Mouse (Mus musculus) embryo, embryonic 9.5 days (tissue): Measurements from ENCODE around the gene Clnk.

Experiments
- DNase-seq: peaks from one replicate; pipeline ENCODE4 v3.0.0-alpha.2; 2017; ENCODE audit errors: extremely low spot score

Clnk gene

DNA sequence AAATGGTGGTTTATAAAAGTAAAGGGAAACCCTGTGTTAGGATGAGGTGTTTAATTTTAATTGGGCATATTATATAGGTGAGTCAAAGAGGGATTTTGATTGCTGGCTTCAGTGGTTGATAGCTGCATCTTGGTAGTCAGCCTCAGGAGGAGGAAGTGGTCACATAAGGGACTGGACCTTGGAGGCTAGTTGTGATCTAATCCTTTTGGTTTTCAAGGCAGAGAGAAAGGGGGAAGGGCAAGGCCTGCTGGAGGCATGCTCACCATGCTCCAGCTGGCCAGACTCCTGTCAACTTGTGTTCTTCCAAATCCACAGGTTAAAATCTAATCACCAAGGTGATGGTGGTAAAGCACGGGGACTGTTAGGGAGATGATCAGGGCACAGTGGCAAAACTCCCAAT lies 19.0 kb downstream of the Clnk start:
- DNase-seq = no peak

DNA sequence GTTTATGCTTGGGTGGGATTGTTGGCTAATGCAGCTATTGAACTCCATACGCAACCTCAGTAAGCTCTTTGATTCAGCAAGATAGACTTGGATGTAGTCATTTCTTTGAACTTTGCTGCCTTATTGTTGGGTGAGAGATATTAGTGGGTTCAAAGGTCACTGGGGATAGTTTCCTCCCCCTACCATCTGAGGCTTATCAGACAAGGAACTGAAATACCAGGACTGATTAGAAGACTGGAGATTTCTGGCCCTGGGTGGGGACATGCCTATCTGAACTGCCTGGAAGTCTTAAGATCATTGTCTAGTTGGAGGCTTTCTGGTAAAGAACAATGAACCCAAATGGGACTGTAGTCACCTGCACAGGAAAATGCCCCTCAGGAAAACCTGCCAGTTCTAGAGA lies 26.4 kb downstream of the Clnk start:
- DNase-seq = no peak

DNA sequence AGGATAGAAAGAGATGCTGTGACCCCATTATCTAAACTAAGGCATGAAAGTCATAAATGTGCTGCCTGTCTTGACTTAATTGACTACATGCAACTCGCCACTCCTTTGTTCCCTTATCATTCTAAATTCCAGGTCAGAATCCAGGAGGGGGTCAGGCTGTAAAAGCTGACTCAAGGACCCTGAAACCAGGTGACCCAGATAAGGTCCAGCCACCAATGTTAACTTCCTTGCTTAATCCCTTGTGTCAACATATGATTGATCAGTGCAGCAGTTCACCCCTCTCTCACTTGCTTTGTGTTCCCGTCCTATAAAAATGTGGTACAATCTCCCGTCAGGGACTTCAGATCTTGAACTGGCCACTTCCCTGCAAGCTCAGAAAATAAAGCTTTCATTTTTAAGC lies 31.1 kb downstream of the Clnk start:
- DNase-seq = no peak

GRCm38 (mm10) chr5:38844312-38844711 lies 32.3 kb downstream of the Clnk start:
- no peak for DNase-seq

DNA sequence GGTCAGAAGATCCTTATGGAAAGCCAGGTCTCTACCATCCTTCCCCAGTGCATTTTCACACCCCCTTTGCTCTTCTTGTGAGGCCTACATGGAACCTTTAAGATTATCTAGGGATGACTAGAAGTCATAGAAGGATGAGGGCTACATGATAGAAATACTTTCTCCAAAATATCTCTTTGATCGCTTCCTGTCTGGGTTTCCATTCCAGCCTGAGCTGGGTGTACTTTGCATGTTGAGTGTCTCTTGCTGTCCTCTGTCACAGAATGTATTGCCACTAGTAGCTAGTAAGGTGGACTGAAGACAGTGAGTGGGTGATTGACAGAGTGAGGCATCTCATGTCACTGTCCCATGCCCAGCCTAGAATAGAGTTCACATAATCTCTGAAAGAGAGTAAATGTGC lies 36.6 kb downstream of the Clnk start:
- no peak for DNase-seq

DNA sequence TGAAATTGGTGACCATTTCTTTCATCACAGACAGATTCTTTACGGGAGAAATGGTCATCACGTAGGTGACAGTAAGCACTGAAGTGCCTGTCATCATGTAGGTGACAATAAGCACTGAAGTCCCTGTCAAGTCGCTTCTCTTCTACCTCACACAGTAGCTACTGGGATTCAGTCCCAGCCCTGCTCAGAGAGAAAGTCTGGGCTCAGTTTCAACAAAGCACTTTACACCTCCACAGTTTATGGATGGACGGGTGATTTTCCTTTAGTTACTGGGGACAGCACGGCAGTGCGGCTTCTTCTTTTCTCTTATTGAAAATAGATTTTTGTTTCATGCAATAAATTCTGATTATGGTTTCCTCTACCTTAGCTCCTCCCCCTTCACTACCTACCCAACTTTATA lies 49.3 kb downstream of the Clnk start:
- DNase-seq = no peak

DNA sequence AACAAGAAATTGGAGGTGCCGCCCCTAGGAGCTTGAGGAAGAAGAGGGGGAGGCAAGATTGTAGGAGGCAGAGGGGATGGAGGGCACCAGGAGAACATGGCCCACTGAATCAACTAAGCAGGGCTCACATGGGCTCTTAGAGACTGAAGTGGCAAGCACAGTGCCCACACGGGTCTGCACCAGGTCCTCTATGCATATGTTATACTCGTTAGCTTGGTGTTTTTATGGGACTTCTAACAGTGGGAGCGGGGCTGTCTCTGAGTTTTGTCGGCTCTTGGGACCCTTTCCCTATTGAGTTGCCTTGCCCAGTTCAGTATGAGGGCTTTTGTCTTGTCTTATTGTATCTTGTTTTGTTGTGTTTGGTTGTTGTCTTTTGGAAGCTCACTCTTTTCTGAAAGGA lies 50.0 kb downstream of the Clnk start:
- DNase-seq = no peak

GRCm38 (mm10) chr5:38824132-38824965 lies 52.3 kb downstream of the Clnk start:
- no peak for DNase-seq

DNA sequence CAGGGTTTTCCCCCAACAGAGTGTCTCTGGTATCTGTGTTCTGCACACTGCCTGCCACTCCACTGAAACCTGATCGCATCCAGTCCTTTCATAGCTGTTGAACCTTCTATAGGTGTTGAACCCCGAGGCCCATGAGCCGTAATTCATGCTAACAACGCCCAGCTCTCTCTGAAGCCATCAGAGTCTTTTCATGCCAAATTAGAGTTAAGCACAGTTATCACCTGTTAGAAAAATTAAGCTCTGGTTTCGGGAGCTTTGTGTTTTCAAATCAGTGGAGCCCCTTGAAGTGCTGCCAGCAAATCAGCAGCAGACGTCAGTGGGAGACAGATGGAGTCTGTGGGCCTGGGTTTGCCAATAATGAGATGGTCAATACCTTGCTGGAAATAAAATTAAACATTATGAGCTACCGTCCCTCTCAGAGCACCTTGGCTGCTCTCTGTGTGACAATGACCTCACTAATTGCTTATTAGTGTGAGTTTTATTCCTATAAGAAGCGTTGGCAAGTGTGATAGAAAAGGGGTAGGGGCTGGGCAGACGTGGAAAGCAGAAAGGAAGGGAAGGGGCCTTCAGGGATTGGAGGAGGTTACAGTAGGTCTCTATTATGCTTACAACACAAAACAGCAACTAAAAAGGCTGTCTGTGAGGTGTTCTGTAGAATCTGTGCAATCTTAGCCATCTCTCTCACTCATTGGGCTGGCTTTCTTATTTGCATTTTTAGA lies 63.1 kb downstream of the Clnk start:
- peak; percentile 29 for DNase-seq

DNA sequence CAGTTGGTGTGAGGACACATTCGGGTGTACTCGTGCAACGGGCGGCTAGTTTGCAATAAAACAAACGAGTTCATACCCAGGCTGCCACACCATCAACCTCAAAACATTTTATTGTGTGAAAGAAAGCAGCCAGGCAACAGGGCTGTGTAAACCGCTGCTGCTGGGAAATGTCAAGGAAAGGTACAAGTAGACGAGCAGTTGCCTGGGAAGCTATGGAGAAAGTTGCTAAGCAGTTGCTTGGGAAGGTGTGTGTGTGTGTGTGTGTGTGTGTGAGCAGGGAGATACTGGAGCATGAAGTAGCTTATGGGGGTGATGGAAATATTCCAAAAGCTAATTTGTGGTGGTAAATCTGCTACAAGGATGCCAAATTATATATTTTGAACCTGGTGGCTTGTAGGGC lies 63.7 kb downstream of the Clnk start:
- peak; percentile 24 for DNase-seq

- DNase-seq = no peak
Observed at GRCm38 (mm10) chr5:38812386-38812785, 64.2 kb downstream of the Clnk start.

DNA sequence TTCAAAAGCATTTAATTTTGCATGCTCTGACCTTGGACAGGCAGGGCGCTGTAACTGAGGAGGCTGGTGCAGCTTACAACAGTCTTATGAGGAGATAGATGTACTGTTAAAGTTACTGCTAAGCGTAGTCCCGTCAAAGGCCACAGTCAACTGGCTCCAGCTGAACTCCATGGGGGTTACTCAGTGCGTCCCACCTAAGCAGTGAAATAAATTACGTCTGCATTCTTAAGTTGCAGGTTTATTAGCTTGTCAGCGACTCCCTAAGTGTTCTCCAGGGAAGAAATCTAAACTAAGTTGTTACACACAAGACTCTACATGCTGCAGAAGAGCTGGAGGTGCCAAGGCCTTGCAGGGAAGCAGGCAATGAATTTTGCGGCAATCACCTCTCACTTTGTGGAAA lies 77.7 kb downstream of the Clnk start:
- no peak for DNase-seq

DNA sequence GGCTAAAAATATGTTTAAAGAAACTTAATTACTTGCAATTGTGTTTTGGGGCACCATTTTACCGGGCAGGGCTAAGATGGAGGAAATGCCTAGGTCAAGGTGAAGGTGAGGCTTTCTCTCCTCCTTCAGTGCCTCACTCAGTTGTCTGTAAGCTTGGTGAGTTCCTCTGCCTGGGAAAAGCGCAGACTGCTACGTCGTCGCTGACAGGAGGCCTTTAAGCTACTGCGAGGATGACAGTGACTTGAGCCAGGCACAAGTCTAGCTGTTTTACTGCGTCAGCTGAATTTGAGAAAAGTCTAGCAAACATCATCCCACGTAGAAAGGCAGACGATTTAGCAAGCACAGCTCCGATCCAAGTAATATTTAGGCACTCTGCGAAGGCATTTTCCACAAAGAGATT lies 81.5 kb downstream of the Clnk start:
- DNase-seq = no peak

- no peak for DNase-seq
Observed at GRCm38 (mm10) chr5:38791116-38791515, 85.5 kb downstream of the Clnk start.

DNA sequence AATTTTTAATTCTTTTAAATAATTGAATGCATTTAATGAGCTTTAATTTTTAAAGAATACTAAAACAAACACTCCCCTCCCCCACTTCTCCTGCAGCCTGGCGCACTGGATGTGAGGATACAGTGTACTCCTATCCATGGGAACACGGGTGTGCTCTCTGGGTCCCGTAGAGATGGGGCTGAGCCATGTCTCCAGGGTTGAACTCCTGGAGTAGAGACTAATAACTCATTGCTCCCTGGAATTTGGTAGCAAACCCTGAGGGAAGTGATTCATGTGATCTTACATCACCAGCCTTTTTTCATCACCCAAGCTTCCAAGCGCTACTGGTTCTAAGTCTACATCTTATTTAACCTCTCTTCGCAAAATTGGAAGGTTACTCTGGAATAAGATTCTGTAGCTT lies 87.8 kb downstream of the Clnk start:
- DNase-seq = no peak

DNA sequence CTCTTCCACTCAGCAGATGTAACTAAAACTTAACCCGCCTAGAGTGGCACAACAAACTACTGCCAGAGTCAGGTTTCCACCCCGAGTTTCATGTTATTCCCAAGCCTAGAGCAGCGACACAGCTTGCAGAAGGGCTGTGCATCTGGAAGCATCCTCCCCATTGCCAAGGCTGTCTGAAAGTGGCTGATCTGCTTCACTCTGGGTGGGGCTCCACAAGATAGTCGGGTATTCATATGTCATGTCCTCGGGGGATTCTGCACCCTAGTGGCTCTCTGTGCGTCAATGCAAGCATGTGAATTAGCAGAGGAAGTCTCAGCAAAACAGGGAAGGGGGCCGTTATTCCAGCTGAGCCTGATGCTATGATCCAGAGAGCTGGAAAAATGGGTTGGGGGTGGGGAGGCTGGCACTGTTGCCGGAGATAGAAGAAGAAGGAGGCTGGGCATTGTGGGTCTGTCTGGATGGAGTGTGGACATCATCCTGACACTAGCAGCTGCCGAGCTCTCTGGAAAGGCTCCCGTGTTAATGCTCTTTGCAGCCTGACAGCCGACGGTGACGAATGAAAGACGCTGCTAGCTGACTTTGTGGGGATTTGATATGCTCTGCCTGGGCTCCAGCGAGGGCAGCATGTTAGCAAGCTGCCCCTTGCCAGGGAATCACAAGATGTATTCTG lies 88.6 kb downstream of the Clnk start:
- peak; percentile 3 for DNase-seq

- no peak for DNase-seq
Observed at GRCm38 (mm10) chr5:38786126-38786525, 90.5 kb downstream of the Clnk start.

DNA sequence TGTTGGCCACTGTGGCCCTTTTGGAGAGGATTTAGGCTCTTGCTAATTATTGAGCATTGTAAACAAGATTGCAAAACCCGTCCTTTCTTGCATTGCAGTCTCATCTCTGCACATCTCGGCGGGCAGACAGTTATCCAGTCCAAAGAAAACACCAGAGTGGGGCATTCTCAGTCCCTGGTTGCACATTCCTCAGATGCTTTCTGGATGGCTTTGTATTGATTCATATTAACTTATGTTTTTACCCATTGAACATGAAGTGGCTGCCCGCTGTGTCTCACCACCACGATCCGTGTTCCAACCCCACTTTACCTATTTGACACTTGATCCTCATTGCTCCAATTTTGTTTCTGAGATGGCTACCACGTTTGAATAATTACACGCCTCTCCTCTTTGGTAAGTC lies 90.9 kb downstream of the Clnk start:
- DNase-seq = no peak

- peak; percentile 75 for DNase-seq
Observed at GRCm38 (mm10) chr5:38781813-38782212, 94.8 kb downstream of the Clnk start.

DNA sequence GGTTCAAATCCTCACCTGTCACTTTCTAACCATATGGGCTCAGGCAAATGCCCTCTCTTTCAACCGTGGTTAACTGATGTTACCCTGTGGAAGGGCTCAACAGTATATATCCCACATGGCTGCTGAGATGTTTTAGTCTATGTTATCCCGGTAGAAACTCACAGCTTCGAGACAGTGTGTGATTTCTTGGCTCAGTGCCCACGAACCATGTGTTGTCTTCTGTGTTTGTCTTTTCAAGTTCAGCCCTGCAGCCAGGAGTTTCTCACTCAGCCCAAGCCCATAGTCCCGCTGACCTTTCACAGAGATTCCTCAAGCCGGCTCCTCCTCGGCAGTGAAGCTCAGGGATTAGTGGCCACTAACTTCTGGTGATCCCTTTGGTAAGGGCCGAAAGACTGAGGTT lies 96.0 kb downstream of the Clnk start:
- DNase-seq = no peak

GRCm38 (mm10) chr5:38780045-38780444 lies 96.6 kb downstream of the Clnk start:
- DNase-seq = no peak

- DNase-seq = no peak
Observed at GRCm38 (mm10) chr5:38775500-38775899, 101.1 kb downstream of the Clnk start.

GRCm38 (mm10) chr5:38754950-38755349 lies 121.7 kb downstream of the Clnk start:
- peak; percentile 54 for DNase-seq
